Mouse (Mus musculus) testis, adult 2 months (tissue): ENCODE data around the gene Slc16a3. TPM values are rescaled to one million over a fixed set of nuclear protein-coding genes. Genes with fewer than 3 reads are reported as not detected.
A peak's percentile ranks its signal among the peaks of the same experiment; 100 is the strongest.

ENCODE experiments used
- H3K27ac ChIP-seq: fragments of 200-500 bp; 2 replicates; pipeline ENCODE4 v1.5.1; 2012; ENCODE audit warnings: low read depth, low read length; ENCODE audit not compliant: control insufficient read depth, insufficient read depth
- H3K27me3 ChIP-seq: fragments of 200-500 bp; 2 replicates; pipeline ENCODE4 v1.6.1; 2012; ENCODE audit warnings: mild to moderate bottlenecking, low read length, moderate library complexity; ENCODE audit not compliant: control insufficient read depth, insufficient read depth
- H3K36me3 ChIP-seq: fragments of 200-500 bp; 2 replicates; pipeline ENCODE4 v1.6.1; 2012; ENCODE audit warnings: mild to moderate bottlenecking, low read length; ENCODE audit not compliant: control insufficient read depth, insufficient read depth
- H3K4me1 ChIP-seq: fragments of 200-500 bp; 2 replicates; pipeline ENCODE4 v1.6.1; 2012; ENCODE audit warnings: low read length; ENCODE audit not compliant: control insufficient read depth, insufficient read depth
- H3K4me3 ChIP-seq: fragments of 200-500 bp; 2 replicates; pipeline ENCODE4 v1.5.1; 2012; ENCODE audit warnings: low read depth, mild to moderate bottlenecking, low read length, moderate library complexity, mixed read lengths; ENCODE audit not compliant: control insufficient read depth
- CTCF ChIP-seq: fragments of 200-500 bp; IDR thresholded peaks from 2 replicates; pipeline ENCODE4 v1.5.1; 2012; ENCODE audit warnings: low read depth, mild to moderate bottlenecking, inconsistent platforms, low read length, moderate library complexity; ENCODE audit not compliant: control insufficient read depth, insufficient read depth, insufficient replicate concordance
- POLR2A ChIP-seq: fragments of 200-500 bp; IDR thresholded peaks from 2 replicates; pipeline ENCODE4 v1.6.1; 2012; ENCODE audit warnings: low read depth, mild to moderate bottlenecking, inconsistent platforms, low read length, moderate library complexity; ENCODE audit not compliant: control insufficient read depth
- polyA plus RNA-seq: library from polyadenylated mRNA; depleted of rRNA; stranded (reverse); fragments of >200 nt; gene quantifications from 2 replicates; pipeline ENCODE4 v1.2.3, GENCODE M21; 2012

Gene Slc16a3
- polyA plus RNA-seq, 1 experiment, result 3.7 TPM

DNA sequence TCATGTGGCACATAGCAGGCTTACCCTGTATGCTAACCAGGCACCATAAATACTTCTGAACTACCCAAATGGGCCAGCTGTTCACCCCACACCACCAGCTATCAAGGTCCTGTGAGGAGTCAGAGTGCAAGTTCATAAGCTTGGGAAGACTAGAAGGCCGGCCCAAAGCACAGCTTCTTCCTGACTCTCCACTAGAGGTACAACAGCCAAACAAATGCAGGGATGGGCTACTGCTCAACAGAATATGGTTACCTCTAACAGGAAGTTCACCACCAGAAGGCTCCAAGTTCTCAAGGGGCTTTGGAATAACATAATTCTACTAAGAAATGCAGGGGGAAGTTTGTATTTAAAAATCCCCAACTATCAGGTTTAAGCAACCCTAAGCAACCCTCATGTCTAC is 41.2 kb downstream of the Slc16a3 start:
- peaks cover 1% of the 10 kb centered on the region; the same call in 1 of the 2 replicates for H3K36me3 ChIP-seq
- no peak for TF ChIP-seq POLR2A
- TF ChIP-seq CTCF, result no peak
- H3K27ac ChIP-seq, result peak overlapping the region; percentile 69; the same call in 1 of the 2 replicates
- no peaks in the 10 kb centered on the region for H3K27me3 ChIP-seq
- peak overlapping the region; percentile 90 for H3K4me3 ChIP-seq
- peaks cover 7% of the 10 kb centered on the region for H3K4me1 ChIP-seq

DNA sequence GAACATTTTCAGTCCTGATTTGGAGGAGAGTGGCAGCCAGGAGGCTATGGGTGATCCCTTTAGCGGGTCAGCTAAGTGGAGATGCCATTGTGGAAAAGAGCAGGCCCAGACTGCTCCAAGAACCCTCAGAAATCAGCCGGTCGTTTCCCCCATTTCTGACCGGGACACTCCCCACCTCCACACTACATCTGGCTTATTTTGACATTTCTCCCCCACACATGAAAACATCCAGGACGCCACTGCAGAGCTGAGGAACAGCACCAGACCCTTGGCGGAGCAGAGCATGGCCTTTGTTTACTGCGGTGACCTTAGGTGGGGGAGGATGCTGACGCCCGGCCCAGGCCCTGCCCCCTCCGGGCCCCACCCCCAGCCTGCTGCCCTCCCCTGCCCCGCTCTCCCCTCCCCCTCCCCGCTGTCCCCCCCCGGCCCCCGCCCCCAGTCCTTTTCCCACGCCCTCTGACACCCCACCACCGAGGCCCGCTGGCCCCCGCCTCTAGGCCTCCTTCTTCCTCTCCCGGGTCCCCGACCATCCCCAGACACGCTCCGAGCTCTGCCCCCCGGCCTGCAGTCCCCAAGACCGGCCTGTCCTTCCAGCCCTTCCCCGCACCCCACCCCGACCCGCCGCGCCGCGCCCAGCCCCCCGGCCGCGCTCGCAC is 42.0 kb downstream of the Slc16a3 start:
- H3K36me3 ChIP-seq, result peaks cover 1% of the 10 kb centered on the region; the same call in 1 of the 2 replicates
- no peaks in the 10 kb centered on the region for H3K27me3 ChIP-seq
- H3K27ac ChIP-seq, result peak overlapping the region; percentile 99
- H3K4me1 ChIP-seq, result peaks cover 7% of the 10 kb centered on the region
- peak overlapping the region; percentile 99 for H3K4me3 ChIP-seq
- no peak for TF ChIP-seq POLR2A
- no peak for TF ChIP-seq CTCF

DNA sequence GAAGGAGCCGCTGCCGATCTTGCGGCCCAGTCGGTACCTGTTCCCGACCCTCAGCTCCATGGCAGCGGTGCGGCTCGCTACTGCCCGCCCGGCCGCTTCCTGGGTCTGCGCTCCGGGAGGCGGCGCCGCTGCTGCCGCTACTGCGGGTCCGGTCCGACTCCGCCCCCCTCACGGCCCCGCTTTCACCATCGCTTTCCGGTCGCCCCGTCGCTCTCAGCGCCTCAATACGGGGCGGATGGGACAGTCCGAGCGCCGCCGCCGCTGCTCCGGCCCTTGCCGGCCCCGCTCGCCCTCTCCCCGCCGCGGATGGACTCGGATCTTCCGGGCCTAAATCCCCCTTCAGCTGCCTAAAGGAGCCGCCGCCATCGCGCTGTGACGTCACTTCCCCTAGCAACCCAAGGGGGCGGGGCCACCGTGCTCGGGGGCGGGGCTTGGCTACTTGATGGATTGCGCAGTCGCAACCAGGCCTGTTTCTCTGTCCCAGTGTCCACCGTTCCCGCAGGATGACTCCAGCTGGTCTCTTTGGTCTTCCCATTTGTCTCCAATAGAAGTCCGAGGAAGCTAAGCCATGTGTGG is 42.8 kb downstream of the Slc16a3 start, which contains the start of gene Csnk1d:
Gene Csnk1d, minus strand, starts transcription at position 380 of the 576 bp plus-strand sequence.
- TF ChIP-seq POLR2A, result peak; percentile 85
- no peak for TF ChIP-seq CTCF
- peaks cover 7% of the 10 kb centered on the region for H3K4me1 ChIP-seq
- no peaks in the 10 kb centered on the region for H3K27me3 ChIP-seq
- H3K4me3 ChIP-seq, result peak within 1 kb of the TSS; percentile 99
- peaks cover 1% of the 10 kb centered on the region; the same call in 1 of the 2 replicates for H3K36me3 ChIP-seq
- peak within 1 kb of the TSS; percentile 99 for H3K27ac ChIP-seq

DNA sequence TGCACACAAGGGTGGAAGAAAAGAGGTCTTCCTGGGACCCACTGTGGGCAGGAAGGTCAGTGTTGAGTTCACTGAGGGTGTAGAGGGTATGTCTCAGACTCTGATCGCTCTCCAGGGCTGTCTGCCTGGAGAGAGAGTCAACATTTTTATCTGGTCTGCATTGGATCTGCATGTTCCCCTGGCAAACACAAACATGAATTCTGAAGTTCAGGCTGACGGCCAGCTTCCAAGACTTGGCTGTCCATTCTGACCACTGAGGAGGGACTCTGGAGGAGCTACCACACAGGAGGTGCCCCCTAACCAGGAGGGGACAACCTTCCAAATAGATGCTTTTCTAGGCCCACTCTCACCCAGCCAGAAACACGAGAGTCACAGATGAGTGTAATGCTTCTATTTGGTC is 43.5 kb downstream of the Slc16a3 start:
- TF ChIP-seq CTCF (no peak), POLR2A (no peak)
- peak overlapping the region; percentile 67 for H3K27ac ChIP-seq
- H3K4me1 ChIP-seq, result peaks cover 7% of the 10 kb centered on the region

GRCm38 (mm10) chr11:120993080-120993479 is 44.8 kb downstream of the Slc16a3 start:
- H3K4me1 ChIP-seq, result peaks cover 7% of the 10 kb centered on the region
- no peak for TF ChIP-seq CTCF
- H3K27ac ChIP-seq, result no peak overlapping the region
- no peaks in the 10 kb centered on the region for H3K27me3 ChIP-seq
- no peaks in the 10 kb centered on the region for H3K36me3 ChIP-seq
- H3K4me3 ChIP-seq, result peak overlapping the region; percentile 60

More for the DNA sequence above, 43.5 kb downstream of the Slc16a3 start:
- no peaks in the 10 kb centered on the region for H3K27me3 ChIP-seq
- H3K36me3 ChIP-seq, result peaks cover under 1% of the 10 kb centered on the region; the same call in 1 of the 2 replicates
- peak overlapping the region; percentile 99 for H3K4me3 ChIP-seq

GRCm38 (mm10) chr11:120993586-120993985 is 45.3 kb downstream of the Slc16a3 start:
- Histone ChIP-seq H3K36me3 (no peaks in the 10 kb centered on the region), H3K27me3 (no peaks in the 10 kb centered on the region), H3K27ac (no peak overlapping the region), H3K4me1 (peaks cover 7% of the 10 kb centered on the region), H3K4me3 (peak overlapping the region; percentile 60; the same call in 1 of the 2 replicates)
- TF ChIP-seq CTCF (no peak), POLR2A (no peak)

DNA sequence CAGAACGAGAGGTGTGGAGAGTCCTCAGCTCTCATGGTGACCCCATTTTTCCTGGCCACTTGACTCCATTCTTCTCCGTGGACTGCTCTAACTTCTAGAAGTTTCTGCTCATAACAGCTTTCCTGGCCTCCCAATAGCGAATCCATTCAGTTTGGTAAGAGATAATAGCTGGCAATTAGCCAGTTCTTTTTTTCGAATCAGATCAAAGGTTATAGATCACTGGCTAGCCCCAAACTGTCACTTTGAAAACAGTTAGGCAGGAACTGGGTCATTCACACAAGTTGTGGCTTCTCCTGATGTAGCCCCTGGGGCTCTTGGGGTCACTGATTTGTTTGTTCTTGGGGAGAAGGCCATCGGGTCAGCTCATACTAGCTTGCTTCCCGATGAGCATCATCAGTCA is 46.5 kb downstream of the Slc16a3 start:
- H3K36me3 ChIP-seq, result no peaks in the 10 kb centered on the region
- TF ChIP-seq CTCF (no peak), POLR2A (no peak)
- no peak overlapping the region for H3K4me3 ChIP-seq
- H3K27ac ChIP-seq, result no peak overlapping the region
- H3K4me1 ChIP-seq, result peaks cover 4% of the 10 kb centered on the region; the same call in 1 of the 2 replicates
- H3K27me3 ChIP-seq, result no peaks in the 10 kb centered on the region
